Mouse (Mus musculus) heart, adult 18-20 months (tissue): ENCODE data around the gene Ern2. TPM values are rescaled to one million over a fixed set of nuclear protein-coding genes. Genes with fewer than 3 reads are reported as not detected.

Experiments
- DNase-seq, 2 experiments: peaks; one replicate each; pipeline ENCODE4 v3.0.0; 2021 to 2022; ENCODE audit warnings: mixed read lengths in 1 of 2
- total RNA-seq, 2 experiments: library from RNA; stranded (reverse); gene quantifications; 2 replicates each; pipeline ENCODE4 v1.2.3; 2021

Gene Ern2
- total RNA-seq, 2 experiments from 2014 or later, result not detected

DNA sequence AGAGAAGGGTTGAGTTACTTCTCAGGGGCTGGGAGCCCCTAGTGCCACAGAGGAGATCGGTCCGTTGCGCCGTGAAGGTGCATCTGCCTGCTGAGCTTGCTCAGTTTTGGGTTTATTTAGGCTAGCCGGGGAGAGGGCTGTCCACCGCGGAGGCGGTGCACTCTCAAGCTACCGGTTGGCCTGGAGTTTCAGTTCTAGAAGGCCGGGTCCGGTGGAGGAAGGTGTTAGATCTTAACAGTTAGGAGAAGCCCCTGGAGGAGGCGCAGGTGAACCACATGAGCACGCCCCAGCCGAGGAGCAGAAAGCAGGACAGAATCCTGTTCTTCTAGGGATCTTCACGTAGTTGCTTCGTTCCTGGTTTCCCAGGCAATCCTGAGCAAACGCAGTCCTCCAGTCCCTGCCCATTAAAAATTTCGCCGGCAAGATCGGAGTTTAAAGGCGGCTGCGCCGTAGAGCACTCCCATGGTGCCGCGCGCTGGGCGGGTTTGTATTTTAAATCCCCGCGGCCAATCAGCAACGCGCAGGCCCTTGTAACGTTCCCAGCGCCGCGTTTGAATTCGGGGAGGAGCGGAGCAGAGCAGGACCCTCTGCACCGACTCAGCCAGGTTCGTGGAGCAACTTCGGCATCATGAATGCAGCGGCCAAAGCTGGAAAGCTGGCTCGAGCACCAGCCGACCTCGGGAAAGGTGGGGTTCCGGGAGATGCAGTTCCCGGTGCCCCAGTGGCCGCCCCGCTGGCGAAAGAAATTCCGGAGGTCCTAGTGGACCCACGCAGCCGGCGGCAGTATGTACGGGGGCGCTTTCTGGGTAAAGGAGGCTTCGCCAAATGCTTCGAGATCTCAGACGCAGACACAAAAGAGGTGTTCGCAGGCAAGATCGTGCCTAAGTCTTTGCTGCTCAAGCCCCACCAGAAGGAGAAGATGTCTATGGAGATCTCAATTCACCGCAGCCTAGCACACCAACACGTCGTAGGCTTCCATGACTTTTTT lies 26.8 kb downstream of the Ern2 start, which contains the start of gene Plk1:
TSS of gene Plk1 (plus strand) at position 525 of the 988 bp plus-strand sequence.
- peak; percentile 80 to 85 for DNase-seq

DNA sequence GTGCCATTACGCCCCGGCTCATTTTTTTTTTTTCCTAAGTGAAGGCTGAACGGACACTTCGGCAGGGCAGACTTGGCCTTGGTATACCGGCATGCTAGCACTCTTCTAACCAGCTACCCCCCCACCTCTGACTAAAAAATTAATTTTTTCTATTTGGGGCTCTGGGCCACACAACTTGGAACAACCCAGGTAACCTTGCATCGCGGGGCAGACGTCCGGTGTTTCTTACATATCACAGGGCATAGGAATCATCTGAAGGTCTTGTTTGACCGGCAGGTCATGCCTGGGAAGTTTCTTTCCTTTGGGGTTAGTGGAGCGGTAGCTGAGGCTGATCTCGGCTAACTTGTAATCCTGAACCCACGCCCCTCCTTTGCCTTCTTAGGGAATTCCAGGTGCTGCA lies 27.5 kb downstream of the Ern2 start:
- DNase-seq, result peak in 1 of 2 experiments; percentile 5

DNA sequence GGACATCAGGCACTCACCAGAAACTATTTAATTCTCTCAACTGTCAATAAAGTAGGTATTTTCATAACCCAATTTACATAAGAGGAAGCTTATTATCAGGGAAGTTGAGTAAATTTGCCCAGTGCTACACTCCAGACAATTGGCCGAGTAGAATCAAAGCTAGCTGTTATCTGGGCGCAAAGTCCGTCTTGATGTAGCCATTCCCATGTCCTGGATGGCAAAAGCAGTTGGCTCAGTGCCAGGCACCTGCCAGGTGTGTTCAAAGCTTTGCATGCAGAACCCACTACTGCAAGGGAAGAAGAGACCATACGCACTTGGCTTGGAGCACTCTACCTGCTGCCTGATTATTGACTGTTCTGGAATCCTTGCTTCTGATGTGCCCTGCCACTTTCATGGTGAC lies 33.5 kb downstream of the Ern2 start:
- DNase-seq, result no peak

DNA sequence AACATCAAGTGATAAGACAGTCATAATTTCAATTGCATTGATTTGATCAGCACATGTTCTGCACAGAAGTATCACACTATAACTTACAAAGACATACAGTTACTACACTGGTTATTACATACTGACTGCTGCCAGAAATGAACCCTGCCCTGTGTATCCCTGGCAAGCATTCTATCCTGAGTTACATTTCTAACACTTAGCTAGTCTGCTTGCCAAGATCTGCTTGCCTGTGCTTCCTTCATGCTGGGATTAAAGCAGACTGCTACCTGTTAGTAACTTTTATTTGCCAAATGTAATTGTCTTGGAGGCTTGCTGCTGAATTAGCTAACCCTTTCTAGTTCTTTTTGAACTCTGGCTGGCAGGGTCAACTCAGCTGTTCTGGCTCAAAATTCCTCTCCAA lies 45.0 kb downstream of the Ern2 start:
- DNase-seq, result no peak

DNA sequence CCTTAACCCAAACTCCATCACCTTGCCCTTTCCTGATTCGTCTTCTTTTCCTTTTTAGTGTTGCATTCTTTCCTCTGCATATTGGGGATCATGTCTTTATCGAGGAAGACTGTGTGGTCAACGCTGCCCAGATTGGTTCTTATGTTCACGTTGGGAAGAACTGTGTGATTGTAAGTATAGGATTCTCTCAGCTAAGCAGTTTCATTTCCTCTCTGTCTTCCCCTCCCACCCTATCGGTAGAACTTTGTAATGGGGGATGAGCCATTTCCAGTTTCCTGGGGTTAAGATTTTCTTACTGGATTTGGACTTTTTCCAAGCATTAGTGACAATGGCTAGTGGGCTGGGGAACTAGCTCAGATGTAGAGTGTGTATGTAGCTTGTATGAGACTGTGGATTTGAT lies 47.8 kb downstream of the Ern2 start:
- DNase-seq, result peak in 1 of 2 experiments; percentile 25

DNA sequence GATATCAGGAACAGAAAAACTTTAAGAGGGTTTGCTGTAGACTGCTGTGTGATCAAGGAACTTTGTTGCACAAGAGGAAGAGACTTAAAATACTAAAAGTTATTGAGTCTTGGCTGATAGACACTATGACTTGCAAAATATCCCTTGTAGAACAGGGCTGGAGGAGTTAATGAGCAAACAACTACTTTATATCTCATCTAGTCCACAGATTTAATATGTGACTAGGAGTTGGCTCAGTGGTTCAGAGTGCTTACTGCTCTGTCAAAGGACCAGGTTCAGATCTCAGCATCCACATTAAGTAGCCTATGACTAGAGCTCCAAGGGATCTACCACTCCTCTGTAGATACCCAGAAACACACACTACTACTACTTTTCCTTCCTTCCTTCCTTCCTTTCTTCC lies 48.9 kb downstream of the Ern2 start:
- no peak for DNase-seq

DNA sequence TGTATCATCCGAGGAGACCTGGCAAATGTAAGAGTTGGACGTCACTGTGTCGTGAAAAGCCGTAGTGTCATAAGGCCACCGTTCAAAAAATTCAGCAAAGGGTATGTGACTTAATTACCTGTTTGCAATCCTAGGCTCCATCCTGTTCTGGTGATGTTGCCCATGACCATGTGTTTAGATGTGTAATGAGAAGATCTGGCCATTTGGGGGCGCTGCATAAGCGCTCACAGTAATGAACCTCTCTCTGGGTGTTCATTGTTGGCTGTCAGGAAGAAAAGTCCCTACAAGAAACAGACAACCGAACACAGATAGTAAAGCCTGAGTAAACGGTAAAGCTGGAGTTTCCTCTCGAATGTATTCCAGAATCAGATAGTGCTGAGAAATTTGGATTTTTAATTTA lies 50.9 kb downstream of the Ern2 start:
- DNase-seq, result no peak

DNA sequence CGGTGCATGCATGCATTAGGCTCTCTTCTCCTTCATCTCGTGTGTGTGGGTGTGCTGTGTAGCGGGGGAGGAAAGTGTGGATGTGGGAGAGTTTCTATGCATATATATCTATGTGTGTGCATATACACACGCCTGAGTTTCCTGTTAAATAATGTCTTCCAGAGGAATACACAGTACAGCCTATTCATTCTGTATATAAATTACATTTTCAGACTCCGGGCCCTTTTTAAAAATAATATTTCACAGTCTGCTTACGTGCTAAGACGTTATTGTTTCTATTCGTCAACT lies 52.7 kb downstream of the Ern2 start:
- DNase-seq, result no peak

DNA sequence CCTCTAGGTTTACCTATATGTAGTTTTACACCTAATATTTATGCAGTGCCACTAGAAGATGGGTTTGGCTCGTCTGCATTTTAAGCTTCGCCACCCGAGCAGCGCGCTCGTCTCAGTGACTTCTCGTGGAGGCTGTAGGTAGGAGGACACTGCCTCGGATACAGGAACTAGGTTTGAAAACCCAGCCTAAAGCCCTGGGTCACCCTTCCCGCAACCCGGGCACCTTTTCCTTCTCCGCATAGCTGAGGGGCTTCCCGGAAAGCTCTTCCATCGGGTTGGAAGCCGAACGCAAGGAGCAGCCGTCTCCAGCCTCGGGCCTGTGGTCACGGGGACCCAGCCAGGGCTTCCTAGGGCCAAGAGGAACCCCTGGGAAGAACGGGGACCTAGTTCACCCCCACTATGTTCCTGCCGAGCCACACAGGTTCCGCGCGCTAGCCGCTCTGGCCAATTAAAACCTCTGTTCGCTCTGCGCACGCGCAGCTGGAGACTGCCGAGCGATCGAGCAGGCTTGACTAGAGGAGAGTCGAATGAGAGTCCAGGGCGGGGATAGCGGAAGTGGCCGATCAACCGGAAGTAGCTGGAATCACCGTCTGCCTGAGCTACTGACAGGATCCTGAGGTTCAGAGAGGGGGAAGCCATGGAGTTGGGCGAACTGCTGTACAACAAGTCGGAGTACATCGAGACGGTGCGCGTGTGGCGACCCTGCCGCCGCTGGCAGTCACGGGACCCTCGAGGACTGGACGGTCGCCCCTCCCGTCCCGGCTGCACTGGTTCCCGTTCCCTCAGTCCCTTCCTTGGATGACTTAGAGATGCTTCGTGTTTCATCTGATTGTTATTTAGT lies 53.3 kb downstream of the Ern2 start, which contains the start of the genes Palb2 and Dctn5:
TSS of gene Palb2 (minus strand) at position 489 of the 841 bp plus-strand sequence.
TSS of gene Dctn5 (plus strand) at position 545 of the 841 bp plus-strand sequence.
- DNase-seq, result peak; percentile 98 to 100

DNA sequence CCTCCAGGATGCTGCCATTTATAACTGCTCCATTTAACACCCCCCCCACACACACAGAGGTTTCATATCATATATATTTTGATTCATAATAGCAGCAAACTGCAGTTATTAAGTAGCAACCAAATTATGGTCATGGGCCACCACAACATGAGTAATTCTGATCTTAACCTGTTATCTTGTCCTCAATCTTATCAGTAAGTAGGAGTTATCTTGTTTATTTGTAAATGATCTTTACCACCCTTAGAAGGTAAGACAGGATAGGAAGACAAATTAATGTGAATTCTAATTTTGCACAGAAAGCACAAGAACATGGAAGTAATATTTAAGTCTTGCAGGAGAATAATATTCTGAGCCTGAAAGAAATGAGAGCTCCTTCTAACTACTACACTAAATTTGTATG lies 54.2 kb downstream of the Ern2 start:
- no peak for DNase-seq

DNA sequence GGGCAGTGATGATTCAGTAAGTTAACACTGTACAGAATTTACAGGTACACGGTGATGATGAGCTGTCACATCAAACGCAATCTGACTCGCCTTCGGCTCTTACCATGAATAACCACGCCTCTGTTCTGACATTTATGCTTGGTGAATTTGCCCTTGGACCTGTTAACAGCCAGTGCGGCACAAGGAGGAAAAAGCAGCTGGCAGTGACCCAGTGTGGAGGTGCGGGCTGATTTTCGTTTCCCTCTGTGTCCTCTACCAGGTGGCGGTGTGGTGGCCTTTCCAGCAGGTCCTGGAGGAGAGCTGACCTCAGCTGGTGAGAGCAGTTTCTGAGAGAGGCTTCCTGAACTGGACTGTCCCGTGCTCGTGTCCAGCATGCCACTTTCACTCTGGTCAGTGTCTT lies 59.1 kb downstream of the Ern2 start:
- no peak for DNase-seq

DNA sequence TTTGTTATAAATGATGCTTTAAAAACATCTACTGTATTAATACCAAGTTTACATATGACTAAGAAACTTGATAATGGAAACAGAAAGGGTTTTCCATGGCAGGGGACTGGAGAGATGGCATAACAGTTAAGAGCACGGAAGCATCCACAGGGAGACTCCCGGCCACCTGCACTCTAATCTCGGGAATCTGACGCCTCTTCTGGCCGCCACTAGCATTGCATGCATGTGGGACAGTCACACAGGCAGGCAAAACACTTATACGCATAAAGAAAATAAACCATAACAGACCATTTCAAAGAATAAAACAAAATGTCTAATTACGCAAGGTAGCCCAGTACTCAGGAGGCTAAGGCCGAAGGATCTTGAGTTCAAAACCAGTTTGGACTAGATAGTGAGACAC lies 60.4 kb downstream of the Ern2 start:
- no peak for DNase-seq

DNA sequence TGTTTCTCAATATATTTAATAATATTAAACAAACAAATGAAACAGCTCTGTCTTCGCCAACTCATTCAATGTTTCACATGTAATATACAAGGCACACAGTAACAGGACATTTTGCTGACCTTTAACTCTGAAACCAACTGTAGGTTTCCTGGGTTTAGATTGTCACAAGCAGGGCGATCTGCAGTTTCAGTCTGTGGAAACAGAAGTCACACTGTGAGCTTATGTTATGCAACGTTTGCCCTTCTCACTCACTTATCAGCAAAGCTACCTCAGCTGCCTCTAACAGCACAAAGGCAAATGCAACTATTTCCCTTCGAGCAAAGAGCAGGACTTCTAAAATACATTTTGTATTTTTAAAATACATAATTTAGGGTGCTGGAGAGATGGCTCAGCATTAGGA lies 62.5 kb downstream of the Ern2 start:
- DNase-seq, result no peak

Other genes with a start within 250 kb of the Ern2 start
- gene Cog7, start 204.5 kb downstream of the Ern2 start, total RNA-seq, result 10 to 100 TPM; 17.3 to 19.3 TPM
- gene Gga2, start 165.0 kb downstream of the Ern2 start, total RNA-seq, result 10 to 100 TPM; 36.1 to 36.3 TPM
- gene Ubfd1, start 119.0 kb downstream of the Ern2 start, total RNA-seq, result 10 to 100 TPM; 36.1 to 41.1 TPM
- gene Ears2, start 118.9 kb downstream of the Ern2 start, total RNA-seq, result 10 to 100 TPM; 12.3 to 13.4 TPM
- 1,000 to 10,000 TPM; 1,776 to 1,815 TPM for gene Ndufab1, start 84.3 kb downstream of the Ern2 start, total RNA-seq
- gene Palb2, start 53.2 kb downstream of the Ern2 start, total RNA-seq, result under 1 TPM; 0.92 to 0.95 TPM
- gene Dctn5, start 53.2 kb downstream of the Ern2 start, total RNA-seq, result 10 to 100 TPM; 26.4 to 28.3 TPM
- under 1 TPM; 0.41 to 0.94 TPM for gene Plk1, start 26.8 kb downstream of the Ern2 start, total RNA-seq
- gene Chp2, start 33.3 kb upstream of the Ern2 start, total RNA-seq, result 1 to 10 TPM; 3.7 to 3.8 TPM
- 1 to 10 TPM; 3.4 to 8.6 TPM for gene Prkcb, start 102.5 kb upstream of the Ern2 start, total RNA-seq